Mouse (Mus musculus) heart, embryonic 12.5 days (tissue): ENCODE data around the gene Gm7929. TPM values are rescaled to one million over a fixed set of nuclear protein-coding genes. Genes with fewer than 3 reads are reported as not detected.
"Not testable (repeated sequence)": the region's sequence is repeated elsewhere in the genome, so short reads cannot be mapped to it uniquely, and the experiment has no call there.

Experiments used
- ATAC-seq: fragments of 200-750 bp; cut with Nextera tagmentation; 2 replicates; pipeline ENCODE4 v1.8.0; 2017; ENCODE audit warnings: moderate TSS enrichment, moderate library complexity; ENCODE audit not compliant: insufficient number of reproducible peaks, low FRiP score
- H3K27ac ChIP-seq: fragments of 300-500 bp; sonication (generic); 2 replicates; pipeline ENCODE4 v1.5.1; 2016; ENCODE audit warnings: mild to moderate bottlenecking, moderate library complexity; ENCODE audit not compliant: poor library complexity, severe bottlenecking
- H3K27me3 ChIP-seq: fragments of 300-500 bp; sonication (generic); replicated peaks from 2 replicates; pipeline ENCODE4 v1.6.1; 2016; ENCODE audit warnings: mild to moderate bottlenecking, moderate library complexity
- H3K36me3 ChIP-seq: fragments of 300-500 bp; sonication (generic); 2 replicates; pipeline ENCODE4 v1.6.1; 2016; ENCODE audit warnings: mild to moderate bottlenecking, moderate library complexity
- H3K4me1 ChIP-seq: fragments of 300-500 bp; sonication (generic); replicated peaks from 2 replicates; pipeline ENCODE4 v1.6.1; 2016; ENCODE audit warnings: mild to moderate bottlenecking
- H3K4me2 ChIP-seq: fragments of 300-500 bp; sonication (generic); 2 replicates; pipeline ENCODE4 v1.6.1; 2016; ENCODE audit warnings: mild to moderate bottlenecking, moderate library complexity
- H3K4me3 ChIP-seq: fragments of 300-500 bp; sonication (generic); 2 replicates; pipeline ENCODE4 v1.5.1; 2016; ENCODE audit warnings: mild to moderate bottlenecking
- H3K9ac ChIP-seq: fragments of 300-500 bp; sonication (generic); 2 replicates; pipeline ENCODE4 v1.6.1; 2016; ENCODE audit warnings: mild to moderate bottlenecking, moderate library complexity
- H3K9me3 ChIP-seq: fragments of 300-500 bp; sonication (generic); replicated peaks from 2 replicates; pipeline ENCODE4 v1.6.1; 2016; ENCODE audit warnings: mild to moderate bottlenecking, moderate library complexity
- WGBS: fragments of 180-500 bp; shearing (Covaris S2); methylation state at CpG from one replicate; pipeline ENCODE4 v1.1.7; 2016; 5-methylcytosine and 5-hydroxymethylcytosine counted together
- polyA plus RNA-seq: library from polyadenylated mRNA; unstranded; fragments of >200 nt; fragmentation: Nextera tagmentation; extraction: Ambion mirVana; gene quantifications from 2 replicates; pipeline ENCODE4 v1.2.1, GENCODE M21; 2016

Gene Gm7929
- not detected in 2 replicates for polyA plus RNA-seq

- H3K4me3 ChIP-seq, H3K27me3 ChIP-seq, H3K27ac ChIP-seq, ATAC-seq, H3K36me3 ChIP-seq, H3K9me3 ChIP-seq, H3K9ac ChIP-seq, H3K4me2 ChIP-seq, H3K4me1 ChIP-seq: not testable (repeated sequence)
- WGBS: 70% methylated on average over 1 of the region's 1 CpGs
Observed at GRCm38 (mm10) chr14:41750514-41750913, at the start of gene Gm7929. Gene Gm7929, minus strand, starts transcription at chr14:41750614.

- not testable (repeated sequence) for H3K27me3 ChIP-seq, H3K4me3 ChIP-seq, H3K36me3 ChIP-seq, H3K27ac ChIP-seq, H3K9me3 ChIP-seq, ATAC-seq, H3K9ac ChIP-seq, H3K4me2 ChIP-seq, H3K4me1 ChIP-seq
Observed at GRCm38 (mm10) chr14:41772341-41772740, 21.9 kb upstream of the Gm7929 start, which contains the start of gene Gm47189. Gene Gm47189, minus strand, starts transcription at chr14:41772441.

- H3K36me3 ChIP-seq, H3K4me3 ChIP-seq, H3K9ac ChIP-seq, ATAC-seq, H3K4me2 ChIP-seq, H3K4me1 ChIP-seq, H3K27ac ChIP-seq, H3K9me3 ChIP-seq, H3K27me3 ChIP-seq: not testable (repeated sequence)
- 47% methylated on average over 3 of the region's 3 CpGs for WGBS
Observed at GRCm38 (mm10) chr14:41755931-41756330, 5.5 kb upstream of the Gm7929 start.

- H3K9ac ChIP-seq, H3K9me3 ChIP-seq, H3K36me3 ChIP-seq, H3K4me2 ChIP-seq, H3K27ac ChIP-seq, ATAC-seq, H3K4me3 ChIP-seq, H3K4me1 ChIP-seq, H3K27me3 ChIP-seq: not testable (repeated sequence)
- WGBS: 56% methylated on average over 17 of the region's 17 CpGs
Observed at GRCm38 (mm10) chr14:41723437-41723836, 27.0 kb downstream of the Gm7929 start.

- H3K9ac ChIP-seq: not testable (repeated sequence)
- 73% methylated on average over 1 of the region's 1 CpGs for WGBS
Observed at GRCm38 (mm10) chr14:41717180-41717579, 33.2 kb downstream of the Gm7929 start.

GRCm38 (mm10) chr14:41701785-41702184 lies 48.6 kb downstream of the Gm7929 start, which contains the start of gene Gm8068:
Gene Gm8068, minus strand, starts transcription at chr14:41701885.
- not testable (repeated sequence) for H3K27me3 ChIP-seq, H3K4me2 ChIP-seq, ATAC-seq, H3K4me1 ChIP-seq, H3K9me3 ChIP-seq, H3K9ac ChIP-seq, H3K36me3 ChIP-seq, H3K4me3 ChIP-seq, H3K27ac ChIP-seq
- WGBS: no CpG with 5 or more reads among the region's 3 CpGs

More at GRCm38 (mm10) chr14:41717180-41717579, 33.2 kb downstream of the Gm7929 start:
- H3K4me2 ChIP-seq, ATAC-seq, H3K36me3 ChIP-seq, H3K9me3 ChIP-seq, H3K4me1 ChIP-seq, H3K4me3 ChIP-seq, H3K27ac ChIP-seq, H3K27me3 ChIP-seq: not testable (repeated sequence)

Other genes starting within 250 kb of the Gm7929 start
- not detected in 2 replicates for gene Gm7970, start 195.0 kb downstream of the Gm7929 start, polyA plus RNA-seq
- not detected in 2 replicates for gene 1700049E17Rik2, start 177.4 kb downstream of the Gm7929 start, polyA plus RNA-seq
- gene Gm3072, start 126.0 kb downstream of the Gm7929 start, polyA plus RNA-seq: not detected in 2 replicates
- gene Gm3676, start 104.1 kb downstream of the Gm7929 start, polyA plus RNA-seq: not detected in 2 replicates
- not detected in 2 replicates for gene Gm8068, start 48.7 kb downstream of the Gm7929 start, polyA plus RNA-seq
- gene Gm47189, start 21.8 kb upstream of the Gm7929 start, polyA plus RNA-seq: not detected in 2 replicates
- gene Gm7980, start 156.7 kb upstream of the Gm7929 start, polyA plus RNA-seq: not detected in 2 replicates
- gene 1700049E17Rik1, start 174.3 kb upstream of the Gm7929 start, polyA plus RNA-seq: not detected in 2 replicates
- not detected in 2 replicates for gene 1700024B05Rik, start 193.4 kb upstream of the Gm7929 start, polyA plus RNA-seq
- not detected in 2 replicates for gene Gm6401, start 217.3 kb upstream of the Gm7929 start, polyA plus RNA-seq
- gene Gm3543, start 232.7 kb upstream of the Gm7929 start, polyA plus RNA-seq: not detected in 2 replicates